Mouse (Mus musculus): Measurements from ENCODE around the gene Cebpz.

Gene Cebpz

DNA sequence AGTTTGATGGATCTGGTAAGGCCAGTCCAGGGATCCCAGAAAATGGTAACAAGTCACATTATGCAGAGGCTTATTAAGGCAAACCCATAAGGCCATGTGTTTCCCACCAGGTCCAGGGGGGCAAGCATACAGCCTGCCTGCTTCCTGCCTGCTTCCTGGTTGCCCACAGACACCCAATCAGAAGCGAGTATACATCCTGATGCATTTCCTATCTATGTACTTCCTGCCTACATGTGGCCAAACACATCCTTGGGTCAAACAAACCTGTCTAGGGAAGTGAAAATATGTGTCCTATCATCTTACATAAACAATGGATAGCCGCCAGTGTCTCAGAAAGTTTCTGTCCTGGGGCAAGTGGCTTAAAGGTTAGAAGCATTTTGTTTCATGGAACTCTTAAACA, 33.7 kb downstream of the Cebpz start:
- no peak for DNase-seq (ENCODE audit: low read depth, low spot score)

GRCm38 (mm10) chr17:78895394-78895793, 41.5 kb downstream of the Cebpz start:
- DNase-seq (ENCODE audit: low read depth, low spot score), result peak; percentile 47

DNA sequence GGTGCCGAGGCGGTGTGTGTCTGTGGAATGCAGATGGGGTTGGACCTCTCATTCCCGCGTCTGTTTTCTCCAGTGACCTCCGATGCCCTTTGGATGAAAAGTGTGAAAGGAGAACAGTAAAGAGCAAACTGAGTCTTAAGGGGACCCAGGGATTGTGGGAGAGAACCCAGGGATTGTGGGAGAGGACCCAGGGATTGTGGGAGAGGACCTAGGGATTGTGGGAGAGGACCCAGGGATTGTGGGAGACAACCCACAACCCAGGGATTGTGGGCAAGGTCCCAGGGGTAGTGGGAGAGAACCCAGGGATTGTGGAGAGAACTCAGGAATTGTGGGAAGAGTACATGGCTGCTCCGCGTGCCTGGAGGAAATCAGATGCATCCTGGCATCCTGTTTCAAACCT, 41.9 kb downstream of the Cebpz start:
- no peak for DNase-seq (ENCODE audit: low read depth, low spot score)

DNA sequence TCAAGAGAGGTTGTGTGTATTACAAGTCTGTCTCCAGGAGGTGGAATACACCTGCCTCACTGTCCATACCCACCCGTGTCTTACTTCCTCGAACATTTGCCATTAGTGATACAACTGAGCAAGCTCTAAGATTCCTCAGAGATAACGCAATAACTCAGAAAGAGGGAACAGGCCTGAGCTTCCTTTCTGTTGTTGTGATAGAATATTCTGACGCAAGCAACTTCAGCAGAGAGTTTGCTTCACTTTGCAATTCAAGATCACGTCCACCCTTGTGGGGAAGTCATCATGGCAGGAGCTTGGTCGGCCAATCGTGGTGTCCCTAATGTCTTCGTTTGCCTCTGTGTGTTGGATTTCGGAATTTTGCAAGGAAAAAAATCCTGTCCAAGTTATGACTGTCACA, 45.8 kb downstream of the Cebpz start:
- DNase-seq (ENCODE audit: low read depth, low spot score), result no peak

DNA sequence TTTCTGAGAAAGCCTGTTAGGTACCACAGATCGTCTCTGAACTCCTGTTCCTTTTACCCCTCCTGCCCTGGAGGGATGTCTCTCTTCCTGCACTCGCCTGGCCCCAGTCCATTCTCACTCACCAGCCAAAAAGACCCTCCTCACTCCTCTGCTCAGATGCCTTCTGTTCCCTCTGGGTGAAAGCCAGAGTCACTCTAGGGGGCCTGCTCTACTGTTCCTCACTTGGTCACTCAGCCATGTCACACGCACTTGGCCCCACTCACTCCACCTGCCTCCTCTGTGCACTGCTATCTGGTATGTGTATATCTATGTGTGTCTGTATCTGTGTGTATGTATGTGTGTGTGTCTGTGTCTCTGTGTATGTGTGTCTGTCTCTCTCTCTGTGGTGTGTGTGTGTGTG, 47.7 kb downstream of the Cebpz start:
- DNase-seq (ENCODE audit: low read depth, low spot score), result no peak

GRCm38 (mm10) chr17:78888554-78888953, 48.3 kb downstream of the Cebpz start:
- DNase-seq (ENCODE audit: low read depth, low spot score), result no peak

- DNase-seq (ENCODE audit: low read depth, low spot score), result no peak
These were observed 51.4 kb downstream of the Cebpz start for GRCm38 (mm10) chr17:78885286-78886065.

GRCm38 (mm10) chr17:78883291-78883690, 53.6 kb downstream of the Cebpz start:
- no peak for DNase-seq (ENCODE audit: low read depth, low spot score)

DNA sequence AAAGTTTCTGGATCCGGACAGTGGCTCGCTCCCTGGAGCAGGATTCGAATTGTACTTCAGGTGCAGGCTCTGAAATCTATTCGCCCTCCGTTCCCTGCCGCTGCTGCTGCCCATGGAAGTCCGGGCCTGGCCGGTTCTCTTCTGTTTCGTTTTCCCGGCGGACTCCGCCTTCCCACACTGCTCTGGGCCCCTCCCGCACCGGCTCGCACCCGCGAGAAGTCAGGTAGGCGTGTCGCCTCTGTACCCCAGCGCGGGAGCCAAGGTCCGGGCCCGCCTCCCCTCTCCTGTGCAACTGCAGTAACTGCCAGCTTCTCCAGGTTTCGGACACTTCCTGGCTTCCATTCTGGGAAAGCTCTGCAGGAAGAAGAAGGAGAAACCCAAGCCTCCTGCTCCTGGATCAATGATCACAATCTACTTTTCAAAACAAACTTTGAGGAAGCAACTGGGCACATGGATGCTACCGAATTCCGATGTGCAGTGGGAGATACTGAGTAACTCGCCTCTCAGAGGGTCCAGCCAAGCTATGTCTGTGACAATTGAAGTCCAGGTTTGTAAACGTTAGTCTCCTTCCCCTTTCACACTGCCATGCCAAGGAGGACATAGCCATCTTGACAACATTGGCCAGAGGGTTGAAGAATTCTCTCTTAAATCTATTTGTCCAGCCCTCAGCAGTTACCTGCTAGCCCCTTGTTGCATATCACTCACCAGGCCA, 54.3 kb downstream of the Cebpz start, which contains the start of gene Eif2ak2:
Gene Eif2ak2, minus strand, starts transcription at position 173 of the 712 bp plus-strand sequence.
- DNase-seq (ENCODE audit: low read depth, low spot score), result peak; percentile 74

DNA sequence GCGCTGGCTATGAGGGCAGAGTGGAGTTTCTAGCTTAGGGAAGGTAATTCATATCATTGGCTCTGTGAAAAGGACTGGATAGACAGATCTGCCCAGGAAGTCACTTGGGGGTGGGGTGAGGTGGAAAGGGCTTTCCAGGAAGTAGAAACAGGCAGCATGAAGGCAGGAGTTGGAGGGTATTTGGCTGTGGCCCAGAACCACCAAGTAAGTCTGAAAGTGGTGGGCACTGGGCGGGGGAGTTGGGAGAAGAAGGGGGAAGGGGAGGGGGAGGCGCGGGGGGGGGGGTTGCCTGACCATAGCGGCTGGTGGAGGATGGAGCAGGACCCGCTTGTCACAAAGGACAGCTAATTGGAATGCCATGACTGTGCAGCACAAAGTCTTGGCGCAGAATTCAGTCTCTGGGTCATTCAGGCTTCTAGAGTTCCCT, 55.0 kb downstream of the Cebpz start:
- no peak for DNase-seq (ENCODE audit: low read depth, low spot score)

DNA sequence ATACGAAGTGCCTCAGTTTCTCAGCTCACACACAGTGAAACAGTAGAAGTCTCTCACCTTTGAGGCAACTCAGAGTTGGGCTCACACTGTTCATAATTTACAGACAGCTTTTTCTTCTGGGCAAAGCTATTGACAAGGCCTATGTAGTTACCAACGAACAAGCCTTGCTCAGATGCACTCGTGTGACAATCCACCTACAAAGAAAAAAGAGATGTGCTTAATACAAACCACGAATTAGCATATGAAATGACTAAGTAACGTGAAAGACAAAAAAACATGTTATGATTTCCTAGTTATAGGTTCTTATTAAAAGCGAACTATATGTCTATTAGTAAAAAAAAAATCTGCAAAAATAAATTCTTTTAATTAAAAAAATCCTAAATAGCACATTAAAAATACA, 63.0 kb downstream of the Cebpz start:
- DNase-seq (ENCODE audit: low read depth, low spot score), result no peak
